Mouse (Mus musculus): ENCODE measurements around the gene Sirt5. TPM values are rescaled to one million over a fixed set of nuclear protein-coding genes. Genes with fewer than 3 reads are reported as not detected.
A peak's percentile ranks its signal among the peaks of the same experiment; 100 is the strongest.

The Sirt5 gene
- polyA plus RNA-seq, 1 experiment = 9.0 TPM

DNA sequence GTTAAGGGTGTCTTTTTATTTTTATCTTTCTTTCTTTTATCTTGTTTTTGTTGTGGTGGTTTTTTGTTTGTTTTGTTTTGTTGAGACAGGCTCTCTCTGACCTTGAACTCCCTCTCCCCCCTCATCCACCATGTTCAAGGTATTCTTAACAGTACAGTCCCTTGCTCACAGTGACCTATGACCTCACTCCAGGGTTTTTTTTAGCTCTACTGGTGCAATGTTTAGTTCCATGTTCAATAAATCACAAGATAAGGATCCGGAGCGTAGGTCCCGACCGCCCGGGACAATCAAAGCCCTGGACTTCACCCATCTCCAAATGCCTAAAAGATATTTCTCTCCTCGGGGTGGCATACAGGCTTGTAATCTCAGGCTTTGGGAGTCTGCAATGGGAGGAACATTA lies 4.8 kb downstream of the Sirt5 start:
- Histone ChIP-seq H3K27me3 (replicated peaks) (no peaks in the 10 kb centered on the region), H3K4me1 (peaks cover 40% of the 10 kb centered on the region), H3K4me3 (replicated peaks) (no peak overlapping the region), H3K9me3 (peaks cover 15% of the 10 kb centered on the region), H3K36me3 (replicated peaks; ENCODE audit: low read length) (peaks cover 80% of the 10 kb centered on the region)
- TF ChIP-seq FLI1 (IDR thresholded peaks at IDR 0.05; ENCODE audit: low read length) (no peak), GATA1 (IDR thresholded peaks at IDR 0.05; ENCODE audit: borderline replicate concordance, low read length) (no peak)

DNA sequence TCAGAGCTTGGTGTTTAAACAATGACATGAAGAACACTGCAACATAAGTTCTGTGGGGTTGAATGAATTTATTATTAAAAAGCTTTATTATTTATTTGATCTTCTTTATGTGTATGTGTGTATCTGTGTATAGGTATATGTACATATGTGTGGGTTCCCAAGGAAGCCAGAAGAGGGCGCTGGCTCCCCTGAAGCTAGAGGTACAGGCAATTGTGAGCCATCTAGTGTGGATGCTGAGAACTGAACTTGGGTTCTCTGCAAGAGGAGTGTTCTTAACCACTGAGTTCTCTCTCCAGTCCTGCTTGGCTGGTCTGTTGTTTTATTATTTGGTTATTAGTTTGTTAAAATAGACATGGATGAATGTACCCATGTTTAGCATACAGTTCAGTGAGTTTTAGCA lies 7.6 kb downstream of the Sirt5 start:
- peaks cover 24% of the 10 kb centered on the region for H3K9me3 ChIP-seq
- H3K27me3 ChIP-seq (replicated peaks) = no peaks in the 10 kb centered on the region
- peaks cover 94% of the 10 kb centered on the region for H3K36me3 ChIP-seq (replicated peaks; ENCODE audit: low read length)
- no peak for TF ChIP-seq GATA1 (IDR thresholded peaks at IDR 0.05; ENCODE audit: borderline replicate concordance, low read length)
- no peak for TF ChIP-seq FLI1 (IDR thresholded peaks at IDR 0.05; ENCODE audit: low read length)
- no peak overlapping the region for H3K4me3 ChIP-seq (replicated peaks)
- H3K4me1 ChIP-seq = peaks cover 37% of the 10 kb centered on the region

DNA sequence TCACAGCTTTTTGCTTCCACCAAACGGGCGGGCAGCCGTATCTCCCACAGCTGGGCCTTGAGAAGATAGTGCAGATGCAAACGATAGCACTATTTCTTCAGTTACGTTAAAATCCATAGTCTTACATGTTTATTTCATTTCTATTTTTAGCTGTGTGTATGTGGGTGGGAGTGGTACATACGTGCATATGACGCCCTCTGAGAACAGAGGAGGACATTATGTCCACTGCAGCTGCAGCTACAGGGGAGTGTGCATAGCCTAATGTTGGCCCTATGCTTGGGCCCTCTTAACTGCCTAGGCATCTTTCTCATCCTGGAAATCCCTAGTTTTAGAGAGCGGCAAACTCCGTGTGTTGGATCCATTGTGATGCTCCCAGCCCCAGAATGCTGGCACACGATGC lies 8.9 kb downstream of the Sirt5 start:
- no peak overlapping the region for H3K4me3 ChIP-seq (replicated peaks)
- no peak for TF ChIP-seq FLI1 (IDR thresholded peaks at IDR 0.05; ENCODE audit: low read length)
- no peak for TF ChIP-seq GATA1 (IDR thresholded peaks at IDR 0.05; ENCODE audit: borderline replicate concordance, low read length)
- peaks cover 41% of the 10 kb centered on the region for H3K4me1 ChIP-seq
- peaks cover 25% of the 10 kb centered on the region for H3K9me3 ChIP-seq
- H3K27me3 ChIP-seq (replicated peaks) = no peaks in the 10 kb centered on the region
- H3K36me3 ChIP-seq (replicated peaks; ENCODE audit: low read length) = peaks cover 97% of the 10 kb centered on the region

- peaks cover 25% of the 10 kb centered on the region for H3K9me3 ChIP-seq
- peaks cover 97% of the 10 kb centered on the region for H3K36me3 ChIP-seq (replicated peaks; ENCODE audit: low read length)
- peaks cover 47% of the 10 kb centered on the region for H3K4me1 ChIP-seq
- TF ChIP-seq GATA1 (IDR thresholded peaks at IDR 0.05; ENCODE audit: borderline replicate concordance, low read length) = no peak
- H3K27me3 ChIP-seq (replicated peaks) = no peaks in the 10 kb centered on the region
- peak overlapping the region; percentile 3 for H3K4me3 ChIP-seq (replicated peaks)
These were observed 9.7 kb downstream of the Sirt5 start for GRCm38 (mm10) chr13:43374918-43375432.

GRCm38 (mm10) chr13:43379989-43380388 lies 14.7 kb downstream of the Sirt5 start:
- peaks cover 9% of the 10 kb centered on the region for H3K9me3 ChIP-seq
- H3K4me3 ChIP-seq (replicated peaks) = peak overlapping the region; percentile 31
- H3K27me3 ChIP-seq (replicated peaks) = no peaks in the 10 kb centered on the region
- peaks cover 39% of the 10 kb centered on the region for H3K4me1 ChIP-seq
- H3K36me3 ChIP-seq (replicated peaks; ENCODE audit: low read length) = peaks cover 95% of the 10 kb centered on the region
- TF ChIP-seq GATA1 (IDR thresholded peaks at IDR 0.05; ENCODE audit: borderline replicate concordance, low read length) (no peak), FLI1 (IDR thresholded peaks at IDR 0.05; ENCODE audit: low read length) (no peak)

GRCm38 (mm10) chr13:43385321-43385720 lies 20.0 kb downstream of the Sirt5 start:
- TF ChIP-seq FLI1 (IDR thresholded peaks at IDR 0.05; ENCODE audit: low read length) = no peak
- no peak overlapping the region for H3K4me3 ChIP-seq (replicated peaks)
- H3K36me3 ChIP-seq (replicated peaks; ENCODE audit: low read length) = peaks cover 60% of the 10 kb centered on the region

DNA sequence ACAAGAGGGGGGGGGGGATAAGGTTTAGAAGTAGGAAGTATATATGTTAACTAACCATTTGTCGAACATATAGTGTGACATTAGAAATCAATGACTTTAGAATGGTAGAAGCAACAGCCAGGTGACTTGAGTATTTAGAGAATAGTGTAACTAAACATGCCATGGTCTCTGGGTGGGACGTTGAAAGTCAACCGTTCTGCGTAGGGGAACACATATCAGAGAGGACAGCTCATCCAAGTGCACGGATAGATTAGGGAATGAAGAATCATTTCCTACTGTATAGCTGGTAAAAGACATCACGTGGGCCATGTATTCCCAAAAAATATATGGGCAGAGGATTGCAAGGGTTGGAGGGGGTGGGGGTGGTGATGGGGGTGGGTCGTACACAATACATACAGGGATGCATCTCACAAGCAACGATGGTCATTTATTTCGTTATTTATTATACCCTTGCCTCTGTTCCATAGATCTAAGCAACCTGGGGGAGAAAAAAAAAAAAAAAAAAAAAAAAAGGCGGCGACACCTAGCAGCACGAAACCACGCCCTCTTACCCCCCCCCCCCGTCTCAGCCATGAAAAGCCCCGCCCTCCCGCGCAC lies 32.5 kb downstream of the Sirt5 start:
- peaks cover 23% of the 10 kb centered on the region for H3K9me3 ChIP-seq
- peaks cover 34% of the 10 kb centered on the region for H3K4me1 ChIP-seq
- TF ChIP-seq GATA1 (IDR thresholded peaks at IDR 0.05; ENCODE audit: borderline replicate concordance, low read length) (no peak), FLI1 (IDR thresholded peaks at IDR 0.05; ENCODE audit: low read length) (no peak)
- H3K27me3 ChIP-seq (replicated peaks) = no peaks in the 10 kb centered on the region
- H3K36me3 ChIP-seq (replicated peaks; ENCODE audit: low read length) = peaks cover 74% of the 10 kb centered on the region
- H3K4me3 ChIP-seq (replicated peaks) = peak overlapping the region; percentile 97

More at GRCm38 (mm10) chr13:43385321-43385720, 20.0 kb downstream of the Sirt5 start:
- Histone ChIP-seq H3K9me3 (peaks cover 12% of the 10 kb centered on the region), H3K27me3 (replicated peaks) (no peaks in the 10 kb centered on the region), H3K4me1 (peaks cover under 1% of the 10 kb centered on the region)

DNA sequence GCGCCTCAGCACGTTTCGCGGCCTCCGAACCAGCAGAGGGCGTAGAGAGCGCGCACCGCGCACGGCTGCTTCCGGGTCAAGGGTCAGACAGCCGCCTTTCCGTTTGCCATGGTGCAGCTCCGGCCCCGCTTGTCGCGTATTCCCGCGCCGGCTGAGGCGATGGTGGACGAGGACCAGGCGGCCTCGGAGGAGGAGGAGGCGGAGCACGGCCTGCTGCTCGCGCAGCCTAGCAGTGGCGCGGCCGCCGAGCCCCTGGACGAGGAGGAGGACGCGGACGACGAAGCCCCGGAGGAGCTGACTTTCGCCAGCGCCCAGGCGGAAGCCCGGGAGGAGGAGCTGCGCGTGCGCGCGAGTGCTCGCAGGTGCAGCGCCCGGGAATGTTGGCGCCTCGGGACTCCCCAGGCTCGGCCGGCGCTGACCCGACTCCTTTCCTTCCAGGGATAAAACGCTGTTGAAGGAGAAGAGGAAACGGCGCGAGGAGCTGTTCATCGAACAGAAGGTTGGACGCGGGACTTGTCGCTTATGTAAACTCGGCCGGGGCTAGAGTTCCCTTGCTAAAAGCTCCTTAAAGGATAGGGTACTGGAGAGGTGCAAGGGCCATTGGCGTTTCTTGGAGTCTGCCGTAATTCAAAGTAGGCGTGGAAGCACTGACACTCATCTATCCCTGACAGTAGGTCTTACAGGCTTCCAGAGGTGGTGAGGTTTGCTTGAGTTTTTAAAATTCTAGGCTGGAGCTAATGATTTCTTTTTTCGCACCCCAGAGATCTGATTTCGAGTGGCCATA lies 33.2 kb downstream of the Sirt5 start, which contains the start of gene Nol7:
Gene Nol7 (plus strand): TSS at position 94 of the 784 bp plus-strand sequence.
- Histone ChIP-seq H3K4me1 (peaks cover 34% of the 10 kb centered on the region), H3K9me3 (peaks cover 23% of the 10 kb centered on the region), H3K4me3 (replicated peaks) (peak within 1 kb of the TSS; percentile 97), H3K27me3 (replicated peaks) (no peaks in the 10 kb centered on the region), H3K36me3 (replicated peaks; ENCODE audit: low read length) (peaks cover 81% of the 10 kb centered on the region)
- TF ChIP-seq GATA1 (IDR thresholded peaks at IDR 0.05; ENCODE audit: borderline replicate concordance, low read length) (no peak), FLI1 (IDR thresholded peaks at IDR 0.05; ENCODE audit: low read length) (no peak)

- Histone ChIP-seq H3K27me3 (replicated peaks) (no peaks in the 10 kb centered on the region), H3K9me3 (peaks cover 15% of the 10 kb centered on the region), H3K4me1 (peaks cover 34% of the 10 kb centered on the region), H3K36me3 (replicated peaks; ENCODE audit: low read length) (peaks cover 82% of the 10 kb centered on the region), H3K4me3 (replicated peaks) (peak overlapping the region; percentile 87)
- no peak for TF ChIP-seq GATA1 (IDR thresholded peaks at IDR 0.05; ENCODE audit: borderline replicate concordance, low read length)
- TF ChIP-seq FLI1 (IDR thresholded peaks at IDR 0.05; ENCODE audit: low read length) = no peak
These were observed 34.3 kb downstream of the Sirt5 start for GRCm38 (mm10) chr13:43399576-43399975.

GRCm38 (mm10) chr13:43412311-43412710 lies 47.0 kb downstream of the Sirt5 start:
- H3K9me3 ChIP-seq = no peaks in the 10 kb centered on the region
- H3K27me3 ChIP-seq (replicated peaks) = no peaks in the 10 kb centered on the region
- peaks cover 99% of the 10 kb centered on the region for H3K36me3 ChIP-seq (replicated peaks; ENCODE audit: low read length)
- peaks cover 3% of the 10 kb centered on the region; the same call in 1 of the 2 replicates for H3K4me1 ChIP-seq
- H3K4me3 ChIP-seq (replicated peaks) = no peak overlapping the region
- TF ChIP-seq FLI1 (IDR thresholded peaks at IDR 0.05; ENCODE audit: low read length) (no peak), GATA1 (IDR thresholded peaks at IDR 0.05; ENCODE audit: borderline replicate concordance, low read length) (no peak)

All from megakaryocyte, embryonic 14.5 days (primary cell).